Mouse (Mus musculus) heart, postnatal 0 days (tissue): ENCODE data around the gene Cfap43.

Experiments
- CTCF ChIP-seq: IDR thresholded peaks from 2 replicates; pipeline ENCODE4 v1.5.1; 2016; ENCODE audit warnings: antibody characterized with exemption, control low read depth, low read depth
- EP300 ChIP-seq: IDR thresholded peaks from 2 replicates; pipeline ENCODE4 v1.6.1; 2016; ENCODE audit warnings: antibody characterized with exemption, low read depth

GRCm38 (mm10) chr19:47936938-47937337, 17.9 kb upstream of the Cfap43 start:
- TF ChIP-seq CTCF: no peak
- no peak for TF ChIP-seq EP300
